Mouse (Mus musculus): ENCODE results near the gene Rasd1. TPM values are rescaled to one million over a fixed set of nuclear protein-coding genes. Genes with fewer than 3 reads are reported as not detected.

The Rasd1 gene
- 1 to 10 TPM; 1.9 to 5.2 TPM for total RNA-seq (2021)
- long read RNA-seq, experiment 1, partial matches to known transcripts: 0 of 3 reads
- long read RNA-seq, experiment 1, other reads (novel, unspliced or antisense): 0 of 3 reads
- long read RNA-seq, experiment 2, partial matches to known transcripts: 0 of 1 reads
- long read RNA-seq, experiment 2, other reads (novel, unspliced or antisense): 0 of 1 reads

DNA sequence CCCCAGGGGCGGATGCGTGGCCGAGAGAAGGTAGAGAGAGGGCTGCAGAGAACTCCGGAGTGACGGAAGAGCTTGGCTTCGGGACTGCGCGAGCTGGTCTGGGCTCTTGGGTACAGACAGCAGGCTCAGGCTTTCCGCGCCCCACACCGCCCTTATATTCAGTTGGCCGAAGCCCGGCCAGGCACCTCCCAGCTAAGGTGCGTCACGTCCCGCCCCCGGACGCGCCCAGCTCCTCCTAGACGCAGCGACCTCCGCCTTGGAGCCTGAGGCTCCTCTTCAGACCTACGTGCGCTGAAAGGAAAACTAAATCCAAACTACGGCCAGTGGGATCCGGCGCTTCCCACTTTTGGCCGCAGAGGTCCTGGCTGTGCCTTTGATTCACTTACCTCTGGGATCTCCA, at the start of gene Rasd1:
Gene Rasd1 (minus strand): TSS at position 127 of the 400 bp plus-strand sequence.
- peak; percentile 77 for DNase-seq (ENCODE audit: low spot score)

DNA sequence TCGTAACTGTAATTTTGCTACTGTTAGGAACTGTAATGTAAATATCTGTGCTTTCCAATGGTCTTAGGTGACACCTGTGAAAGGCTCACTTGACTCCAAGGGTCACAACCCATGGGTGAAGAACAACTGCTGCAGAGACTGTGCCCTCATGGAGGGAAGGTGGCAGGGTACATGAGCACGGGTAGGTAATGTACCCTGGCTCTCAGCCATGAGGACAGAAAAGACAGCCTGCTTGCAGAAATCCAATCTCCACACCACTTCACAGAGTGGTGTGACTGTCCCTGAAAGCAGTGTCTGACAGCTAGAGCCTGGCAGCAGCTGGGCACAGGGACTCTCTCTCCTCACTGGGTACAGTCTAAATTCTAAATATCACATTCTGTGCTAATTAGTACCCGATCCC, 46.8 kb upstream of the Rasd1 start:
- DNase-seq (ENCODE audit: low spot score): peak; percentile 53

DNA sequence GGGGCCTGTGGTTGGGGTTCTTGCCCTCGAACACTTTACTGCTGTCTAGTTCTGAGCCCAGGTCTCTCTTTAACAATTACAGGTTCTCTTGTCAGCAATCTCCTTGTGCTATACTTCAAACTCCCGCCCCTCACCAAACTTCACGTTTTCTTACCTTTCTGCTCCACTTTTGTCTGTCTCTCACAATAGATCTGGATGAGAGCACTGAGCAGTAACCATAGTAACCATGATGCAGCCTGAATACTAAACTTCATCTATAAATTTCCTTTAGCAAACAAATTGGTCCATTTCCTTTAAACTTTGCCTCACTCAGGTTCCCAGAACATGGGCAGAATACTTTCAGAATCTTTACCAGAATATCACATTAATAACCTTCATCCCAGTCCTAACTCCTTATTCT, 44.7 kb upstream of the Rasd1 start:
- DNase-seq (ENCODE audit: low spot score): no peak

DNA sequence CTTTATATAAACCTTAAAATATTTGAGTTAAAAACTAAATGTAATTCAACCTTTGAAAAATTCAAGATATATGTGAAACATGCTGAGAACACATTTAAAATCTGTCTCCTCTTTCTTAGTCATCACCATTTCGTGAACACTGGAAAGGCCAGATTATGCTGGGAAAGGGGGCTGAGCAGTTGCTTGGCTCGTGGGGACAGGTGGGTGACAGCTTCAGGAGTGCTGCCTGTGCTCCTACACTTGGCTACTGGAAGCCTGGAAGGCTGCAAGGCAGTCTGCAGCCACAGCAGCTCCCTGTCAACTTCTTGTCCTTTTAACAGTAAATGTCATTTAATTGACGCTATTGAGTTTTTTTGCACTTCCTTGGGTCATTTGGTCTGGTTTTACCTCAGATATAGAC, 41.1 kb upstream of the Rasd1 start:
- DNase-seq (ENCODE audit: low spot score): no peak

DNA sequence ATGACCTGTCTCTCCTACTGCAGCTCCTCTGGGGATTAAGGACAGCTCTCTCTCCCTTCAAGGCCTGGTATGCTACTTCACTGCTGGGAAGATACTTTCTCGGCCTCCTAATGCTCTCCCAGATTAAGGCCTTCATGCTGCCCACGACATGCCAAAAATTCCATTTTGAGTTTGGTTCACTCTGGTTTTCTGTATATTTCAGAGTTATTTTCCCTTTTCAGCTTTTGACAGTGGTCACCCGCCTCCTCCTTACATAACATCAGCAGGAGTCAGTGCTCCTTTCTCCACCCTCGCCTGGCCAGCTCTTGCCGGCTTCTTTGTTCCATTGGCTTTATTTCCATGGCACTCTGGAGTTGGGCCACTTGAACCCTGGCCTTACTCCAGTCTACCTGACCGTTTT, 40.0 kb upstream of the Rasd1 start:
- DNase-seq (ENCODE audit: low spot score): no peak

DNA sequence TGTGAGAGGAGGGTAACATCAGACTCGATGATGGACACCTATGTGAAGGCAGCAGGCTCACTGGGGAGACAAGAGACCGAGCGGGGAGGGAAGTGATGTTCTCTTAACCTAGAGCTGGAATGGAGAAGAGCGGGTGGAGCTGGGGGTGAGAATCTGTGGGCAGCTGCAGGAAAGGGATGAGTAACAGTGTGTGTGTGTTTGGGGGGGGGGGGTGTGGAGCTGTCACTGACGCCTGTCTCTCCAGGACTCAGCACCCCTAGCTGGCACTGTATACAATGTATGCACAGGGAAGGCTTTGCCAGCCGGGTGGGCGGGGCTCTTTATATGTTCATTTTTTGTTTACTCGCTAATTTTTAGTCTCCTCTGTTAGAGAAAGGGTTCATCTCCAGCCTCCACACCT, 39.1 kb upstream of the Rasd1 start:
- DNase-seq (ENCODE audit: low spot score): no peak

DNA sequence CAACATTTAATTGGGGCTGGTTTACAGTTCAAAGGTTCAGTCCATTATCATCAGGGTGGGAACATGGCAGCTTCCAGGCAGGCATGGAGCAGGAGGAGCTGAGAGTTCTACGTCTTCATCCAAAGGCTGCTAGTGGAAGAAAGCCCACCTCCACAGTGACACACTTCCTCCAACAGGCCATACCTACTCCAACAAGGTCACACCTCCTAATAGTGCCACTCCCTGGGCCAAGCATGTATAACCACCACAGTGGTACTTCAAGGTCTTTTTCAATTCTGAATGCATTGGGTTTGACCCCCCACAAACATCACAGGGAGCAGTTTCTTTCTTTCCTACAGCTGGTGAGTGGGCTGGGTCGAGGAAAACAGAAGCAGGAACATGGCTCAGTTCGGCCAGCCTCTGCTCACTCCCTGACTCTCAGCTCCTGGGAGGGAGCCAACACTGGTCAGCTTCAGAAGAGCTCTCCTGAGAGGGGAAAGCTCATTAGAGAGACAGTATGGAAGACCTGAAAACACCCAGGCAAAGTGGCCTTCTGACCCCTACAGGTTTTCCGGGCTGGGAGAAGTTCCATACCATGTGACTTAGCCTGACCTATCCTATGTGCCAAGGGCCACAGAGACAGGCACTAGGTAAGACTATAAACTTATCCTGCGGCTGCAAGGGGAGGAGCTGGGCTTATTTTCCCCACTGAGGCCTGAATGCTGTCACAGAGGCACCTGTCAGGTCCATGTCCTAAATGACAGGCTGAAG, 36.7 kb upstream of the Rasd1 start:
- DNase-seq (ENCODE audit: low spot score): no peak

DNA sequence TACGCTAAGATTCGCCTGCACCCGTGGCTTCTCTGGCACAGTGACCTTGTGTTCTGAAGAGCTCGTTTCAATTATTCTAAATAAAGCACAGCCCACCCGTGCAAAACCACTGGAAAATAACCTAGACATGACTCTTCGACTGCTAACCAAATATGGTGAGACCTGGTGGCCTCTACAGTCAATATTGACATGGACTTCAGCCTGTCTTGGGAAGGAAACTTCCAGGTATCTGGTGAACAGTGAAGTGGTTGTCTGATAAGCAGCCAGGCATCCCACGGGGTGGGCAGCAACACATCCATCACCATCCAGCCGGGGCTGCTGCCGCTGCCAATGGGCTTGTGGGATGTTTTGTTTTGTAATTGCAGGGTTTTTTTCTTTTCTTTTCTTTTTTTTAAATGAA, 29.6 kb upstream of the Rasd1 start:
- DNase-seq (ENCODE audit: low spot score): no peak

DNA sequence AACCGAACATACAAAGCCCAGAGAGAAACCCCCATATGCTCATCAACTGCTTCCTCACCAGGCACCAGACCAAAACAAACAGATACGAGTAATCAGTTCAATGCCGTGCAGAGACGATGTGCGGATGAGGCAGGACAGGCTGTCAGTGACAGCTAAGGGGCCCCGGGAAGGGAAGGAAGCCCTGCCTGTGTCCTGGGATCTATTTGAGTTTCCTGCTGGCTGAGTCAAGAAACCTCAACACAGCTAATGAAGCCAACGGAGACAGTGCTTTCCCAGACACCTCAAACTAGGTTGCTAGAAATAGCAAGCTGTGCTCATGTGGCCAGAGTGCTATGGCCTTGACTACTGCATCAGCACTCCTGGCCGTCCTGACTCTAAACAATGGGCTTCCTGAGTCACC, 26.6 kb upstream of the Rasd1 start:
- DNase-seq (ENCODE audit: low spot score): no peak

DNA sequence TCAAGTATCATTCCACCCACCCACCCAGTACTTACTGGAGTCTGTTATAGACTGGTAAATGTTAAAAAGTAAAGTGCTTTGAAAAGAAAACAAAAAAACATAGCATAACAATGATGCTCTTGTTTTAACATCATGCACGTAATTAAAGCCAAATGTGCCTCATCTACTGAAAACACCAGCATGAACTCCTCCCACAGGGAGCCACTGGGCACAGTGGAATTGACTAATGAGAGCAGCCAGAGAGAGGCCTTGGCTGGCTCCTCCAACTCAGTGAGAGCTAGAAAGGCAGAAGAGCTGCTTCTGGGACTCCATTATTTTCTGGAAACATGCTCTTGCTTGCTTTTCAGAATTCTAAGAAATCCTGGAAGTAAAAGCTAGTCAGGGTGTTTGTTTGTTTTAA, 24.7 kb upstream of the Rasd1 start:
- no peak for DNase-seq (ENCODE audit: low spot score)

DNA sequence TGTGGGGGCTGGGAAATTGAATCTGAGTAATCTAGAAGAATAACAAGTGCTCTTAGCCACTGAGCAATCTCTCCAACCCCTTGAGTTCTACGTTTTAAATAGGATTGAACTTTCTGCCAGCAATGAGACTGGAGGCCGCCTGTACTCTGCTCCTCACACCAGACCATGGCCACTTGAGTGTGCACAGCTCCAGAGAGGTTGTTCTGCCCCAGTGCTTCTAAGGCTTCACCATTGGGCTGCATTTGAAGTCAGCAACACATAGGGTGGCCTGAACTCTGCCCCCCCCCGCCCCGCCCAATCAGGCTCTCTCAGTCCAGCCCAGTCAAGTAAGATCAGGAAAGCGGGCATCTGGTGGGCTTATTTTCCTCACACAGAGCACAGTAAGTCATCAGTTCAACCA, 13.1 kb upstream of the Rasd1 start:
- DNase-seq (ENCODE audit: low spot score): no peak

DNA sequence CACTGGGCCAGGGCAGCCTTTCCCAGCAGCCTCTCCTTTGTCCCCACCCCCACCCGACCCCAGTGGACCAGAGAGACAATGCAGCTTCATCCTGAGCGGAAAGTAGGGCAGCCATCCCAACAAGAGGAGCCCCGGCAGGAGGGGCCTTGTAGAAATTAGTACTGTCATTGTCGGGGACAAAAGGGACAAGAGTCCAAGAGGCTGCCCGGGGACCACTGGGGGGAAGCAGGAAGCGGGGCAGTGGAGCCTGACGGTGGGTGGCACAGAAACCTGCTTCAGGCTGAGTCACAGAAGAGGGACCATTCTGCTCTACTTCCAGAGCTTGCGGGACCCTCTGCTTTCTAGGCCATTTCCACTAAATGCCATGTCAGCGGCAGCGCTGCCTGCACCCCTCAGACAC, 10.5 kb upstream of the Rasd1 start:
- no peak for DNase-seq (ENCODE audit: low spot score)

DNA sequence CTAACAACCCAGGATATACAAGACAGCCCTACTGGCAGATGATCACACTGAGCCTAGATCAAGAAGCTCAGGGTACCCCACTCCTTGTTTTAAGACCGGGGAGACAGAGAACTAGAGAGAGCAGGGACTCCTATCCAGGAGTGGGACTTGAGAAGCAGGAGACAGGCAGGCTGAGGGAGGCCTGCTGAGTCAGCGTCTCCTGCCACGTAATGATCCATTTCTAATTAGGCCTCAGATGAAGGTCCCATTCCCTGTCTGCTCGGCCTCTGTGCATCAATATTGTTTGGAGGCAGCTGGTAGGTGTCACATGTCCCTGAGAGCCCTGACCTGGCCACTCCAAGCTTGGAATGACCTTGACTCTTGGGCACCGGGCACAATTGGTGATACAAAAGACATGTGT, 8.6 kb upstream of the Rasd1 start:
- no peak for DNase-seq (ENCODE audit: low spot score)

DNA sequence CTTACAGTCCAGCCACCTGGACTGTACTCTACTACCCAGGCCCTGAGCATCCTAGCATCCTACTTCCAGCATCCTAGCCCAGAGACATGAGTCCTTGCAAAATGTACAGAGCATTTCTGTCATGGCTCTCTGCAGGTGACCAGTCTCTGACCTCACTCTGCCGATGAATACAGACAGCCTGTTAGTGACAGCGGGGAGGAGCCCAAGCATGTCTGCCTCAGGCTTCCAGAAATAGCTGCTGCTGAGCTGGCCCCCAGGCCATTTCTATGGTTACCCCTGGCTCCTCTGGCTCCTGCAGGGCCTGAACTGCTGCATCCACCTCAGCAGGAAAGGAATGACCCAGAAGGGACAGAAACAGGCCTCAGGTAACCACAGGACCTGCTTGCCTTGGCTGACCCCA, 6.9 kb upstream of the Rasd1 start:
- DNase-seq (ENCODE audit: low spot score): no peak

DNA sequence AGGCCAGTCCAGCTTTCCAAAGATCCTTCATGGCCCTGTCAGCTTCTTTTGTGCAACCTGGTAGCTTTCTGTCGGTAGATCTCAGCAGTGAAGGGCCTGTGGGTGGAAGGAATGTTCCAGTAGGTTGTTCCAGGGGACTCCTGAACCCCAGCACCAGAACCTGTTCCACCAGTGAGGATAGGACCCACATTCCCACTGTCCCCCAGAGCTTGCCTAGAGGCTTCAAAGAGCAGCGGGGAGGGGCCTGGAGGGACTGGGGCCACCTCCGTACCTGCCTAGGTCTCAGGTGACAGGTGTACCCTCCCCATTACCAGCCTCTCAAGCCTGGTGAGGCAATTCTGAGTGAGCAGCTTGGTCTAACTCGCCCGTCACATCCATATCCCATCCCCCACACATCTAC, 6.0 kb upstream of the Rasd1 start:
- DNase-seq (ENCODE audit: low spot score): no peak

DNA sequence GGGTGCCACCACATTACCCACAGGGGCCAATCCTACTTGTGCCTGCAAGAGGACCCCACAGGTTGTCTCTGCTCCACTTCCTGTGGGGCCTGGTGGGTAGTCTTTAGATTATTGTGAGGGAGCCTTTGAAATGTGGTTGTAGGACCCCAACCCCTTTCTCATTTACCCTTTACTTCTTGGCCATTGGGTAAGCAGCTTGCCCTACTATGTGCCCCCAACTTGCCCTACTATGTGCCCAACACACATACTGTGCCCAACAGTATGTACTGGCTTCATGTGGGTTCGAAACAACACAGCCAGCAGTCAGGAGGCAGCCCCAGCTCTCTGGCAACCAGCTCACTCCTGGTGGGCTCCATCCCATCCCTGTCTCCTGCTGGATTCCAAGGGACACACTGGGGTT, 3.0 kb upstream of the Rasd1 start:
- no peak for DNase-seq (ENCODE audit: low spot score)

DNA sequence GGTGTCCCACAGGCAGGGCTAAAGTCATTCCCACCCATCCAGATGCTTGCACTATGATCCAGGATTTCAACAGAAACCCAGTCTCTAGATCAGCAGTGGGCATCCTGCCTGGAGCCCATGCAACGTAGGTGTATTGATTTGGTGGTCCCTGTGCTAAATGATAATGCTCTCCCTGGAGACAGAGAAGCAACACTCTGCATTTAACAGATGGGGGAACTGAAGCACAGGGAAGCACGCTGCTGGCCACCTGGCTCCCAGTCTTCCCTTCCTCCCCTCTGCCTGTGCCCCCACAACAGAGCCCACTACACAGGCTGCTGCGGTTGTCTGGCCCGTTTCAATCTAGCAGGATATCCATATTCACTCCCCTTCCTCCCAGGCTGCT, 1.3 kb upstream of the Rasd1 start:
- no peak for DNase-seq (ENCODE audit: low spot score)

DNA sequence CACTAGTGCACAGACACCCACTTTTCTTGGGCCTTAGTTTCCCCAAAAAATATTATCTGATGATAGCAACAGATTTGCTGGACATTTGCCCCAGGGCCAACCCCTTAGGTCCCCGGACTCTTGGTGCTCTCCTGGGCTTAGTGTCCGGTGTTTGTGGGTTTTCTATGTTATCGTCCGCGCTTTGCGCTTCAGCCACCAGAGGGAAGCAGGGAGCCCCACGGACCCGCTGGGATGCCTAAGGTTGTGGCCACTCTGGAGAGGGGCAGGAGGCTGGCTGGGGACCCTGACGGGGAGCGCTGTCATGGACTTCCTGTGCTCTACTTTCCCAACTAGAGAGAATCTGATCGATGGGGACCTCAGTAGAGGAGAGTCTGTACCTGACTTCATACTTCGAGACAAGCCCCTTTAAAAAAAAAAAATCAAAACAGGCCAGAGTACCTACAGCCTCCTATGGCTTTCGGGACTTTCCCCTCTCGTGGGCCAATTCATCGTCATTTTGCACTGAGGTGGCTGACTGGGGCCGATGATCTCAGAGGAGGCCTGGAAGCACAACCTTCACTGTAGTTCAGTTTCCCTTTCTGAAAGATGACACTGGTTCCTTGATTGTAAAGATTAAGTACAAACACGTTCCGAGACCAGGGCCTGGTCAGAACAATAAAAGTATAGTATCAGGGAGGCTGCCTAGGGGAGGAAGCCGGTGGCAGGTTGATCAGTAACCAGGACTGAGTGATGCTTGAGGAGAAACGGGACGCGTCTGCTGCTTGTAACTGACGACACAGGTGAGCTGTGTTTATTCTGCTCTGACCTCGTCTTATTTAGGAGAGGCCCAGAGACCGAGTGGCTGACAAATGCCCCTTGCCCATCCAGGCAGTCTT, 720 bp upstream of the Rasd1 start:
- DNase-seq (ENCODE audit: low spot score): peak; percentile 79

DNA sequence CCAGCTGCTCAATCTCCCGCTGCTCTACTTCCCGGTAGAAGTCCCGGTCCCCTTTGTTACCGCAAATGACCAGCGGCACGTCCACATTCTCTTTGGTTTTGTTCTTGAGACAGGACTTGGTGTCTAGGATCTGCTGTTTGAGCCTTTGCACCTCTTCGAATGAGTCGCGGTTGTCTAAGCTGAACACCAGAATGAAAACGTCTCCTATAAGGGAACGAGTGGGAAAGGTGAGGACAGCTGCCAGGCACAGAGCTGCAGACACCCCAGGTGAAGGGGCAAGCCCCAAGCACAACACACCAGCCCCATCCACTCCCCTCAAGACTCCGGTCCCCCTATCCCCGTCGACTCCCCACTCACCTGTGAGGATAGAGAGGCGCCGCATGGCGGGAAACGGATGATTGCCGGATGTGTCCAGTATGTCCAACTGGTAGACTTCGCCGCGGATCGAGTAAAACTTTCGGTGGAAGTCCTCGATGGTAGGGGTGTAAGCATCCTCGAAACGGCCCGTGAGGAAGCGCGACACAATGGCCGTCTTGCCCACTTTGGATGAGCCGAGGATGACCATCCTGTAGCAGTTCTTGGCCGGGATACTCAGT, 483 bp downstream of the Rasd1 start:
- DNase-seq (ENCODE audit: low spot score): peak; percentile 14

DNA sequence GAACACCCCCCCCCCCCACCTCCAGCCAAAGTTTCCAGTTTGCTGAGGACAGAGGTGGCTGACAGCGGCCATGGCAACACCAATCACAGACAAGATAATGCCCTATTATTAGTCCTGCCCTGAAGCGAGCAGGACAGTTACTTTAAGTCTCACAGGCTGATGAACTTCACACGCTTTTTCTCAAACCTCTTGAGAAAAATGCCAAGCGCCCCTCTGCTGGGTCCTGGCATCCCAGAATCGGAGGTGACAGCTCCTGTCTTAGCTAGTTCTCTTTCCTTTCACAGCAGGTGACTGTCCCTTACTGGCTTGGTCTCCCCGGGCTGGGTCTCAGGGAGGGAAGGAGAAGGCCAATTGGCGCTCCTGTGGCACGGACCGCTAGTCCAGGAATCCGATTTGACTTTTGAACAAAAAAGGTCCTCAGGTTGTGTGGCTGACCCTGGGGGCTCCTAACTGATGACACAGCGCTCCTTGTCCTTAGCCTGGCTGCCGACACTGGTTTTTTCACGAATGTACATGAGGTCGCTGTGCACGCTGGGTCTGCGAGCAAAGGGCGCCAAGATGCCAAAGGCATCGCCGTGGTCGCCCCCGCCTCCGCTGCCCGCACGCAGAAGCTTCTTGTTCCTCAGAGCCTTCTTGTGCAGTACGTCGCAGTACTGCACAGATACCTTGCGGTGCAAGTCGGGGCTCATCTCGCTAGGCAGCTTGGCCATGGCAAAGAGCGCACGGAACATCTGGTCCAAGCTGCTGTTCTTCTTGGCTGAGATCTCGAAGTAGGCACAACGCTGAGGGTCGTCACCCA, 1.2 kb downstream of the Rasd1 start:
- DNase-seq (ENCODE audit: low spot score): no peak

DNA sequence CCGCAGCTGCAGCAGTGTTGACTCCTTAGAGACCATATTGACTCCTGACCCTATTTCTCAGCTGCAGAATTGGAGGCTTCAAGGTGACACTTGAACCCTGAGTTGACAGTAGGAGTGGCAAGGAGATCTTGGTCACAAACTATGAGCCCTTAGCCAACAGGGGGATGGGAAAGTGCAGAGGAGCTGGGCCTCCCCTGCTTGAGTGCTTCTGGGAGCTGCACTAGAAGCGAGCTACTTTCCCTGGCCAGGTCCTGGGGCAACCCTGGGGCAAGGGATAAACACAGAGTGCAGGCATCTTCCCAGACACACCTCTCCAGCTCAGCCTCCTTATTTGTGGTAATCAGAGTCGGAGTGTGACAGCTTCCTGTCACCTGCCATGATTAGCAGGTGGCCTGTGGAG, 2.2 kb downstream of the Rasd1 start:
- no peak for DNase-seq (ENCODE audit: low spot score)

All from gastrocnemius, adult 18-20 months (tissue).